Mouse (Mus musculus) kidney, postnatal 0 days (tissue): ENCODE measurements at regions not wholly inside any gene's neighbourhood (a gene's known extent, or its start where the extent isn't known, plus 50 kb on each side); places are given as distances from the start of the nearest gene placed in this dataset.

ENCODE experiments used
- ATAC-seq: fragments of 200-750 bp; cut with Nextera tagmentation; replicated peaks from 2 replicates; pipeline ENCODE4 v1.8.0; 2017; ENCODE audit warnings: low read depth, moderate number of reproducible peaks, moderate TSS enrichment, moderate library complexity; ENCODE audit not compliant: low FRiP score
- DNase-seq: peaks from one replicate; pipeline ENCODE4 v3.0.0-alpha.2; 2016; ENCODE audit warnings: low spot score
- H3K27ac ChIP-seq: fragments of 300-500 bp; sonication (generic); 2 replicates; pipeline ENCODE4 v1.5.1; 2014; ENCODE audit warnings: mild to moderate bottlenecking
- H3K27me3 ChIP-seq: fragments of 300-500 bp; sonication (generic); 2 replicates; pipeline ENCODE4 v1.6.1; 2014; ENCODE audit warnings: low read length, mixed read lengths; ENCODE audit not compliant: insufficient read depth
- H3K36me3 ChIP-seq: fragments of 300-500 bp; sonication (generic); 2 replicates; pipeline ENCODE4 v1.6.1; 2014; ENCODE audit warnings: low read length, mixed read lengths; ENCODE audit not compliant: insufficient read depth
- H3K4me1 ChIP-seq: fragments of 300-500 bp; sonication (generic); replicated peaks from 2 replicates; pipeline ENCODE4 v1.6.1; 2014; ENCODE audit warnings: antibody characterized with exemption, low read length, mixed read lengths; ENCODE audit not compliant: insufficient read depth
- H3K4me2 ChIP-seq: fragments of 300-500 bp; sonication (generic); 2 replicates; pipeline ENCODE4 v1.6.1; 2014; ENCODE audit warnings: mild to moderate bottlenecking, low read length, moderate library complexity, mixed read lengths
- H3K4me3 ChIP-seq: fragments of 300-500 bp; sonication (generic); replicated peaks from 2 replicates; pipeline ENCODE4 v1.5.1; 2014; ENCODE audit warnings: low read depth, low read length
- H3K9ac ChIP-seq: fragments of 300-500 bp; sonication (generic); 2 replicates; pipeline ENCODE4 v1.6.1; 2014; ENCODE audit warnings: low read depth, low read length
- H3K9me3 ChIP-seq: fragments of 300-500 bp; sonication (generic); replicated peaks from 2 replicates; pipeline ENCODE4 v1.6.1; 2016; ENCODE audit warnings: low read length, inconsistent platforms, mixed read lengths
- CTCF ChIP-seq: IDR thresholded peaks from 2 replicates; pipeline ENCODE4 v1.5.1; 2016; ENCODE audit warnings: antibody characterized with exemption, low read depth, mild to moderate bottlenecking, moderate library complexity
- WGBS: fragments of 180-500 bp; shearing (Covaris S2); extraction: QIAGEN DNeasy Blood & Tissue Kit; methylation state at CpG from one replicate; pipeline ENCODE4 v1.1.7; 2014; 5-methylcytosine and 5-hydroxymethylcytosine counted together

- no peaks in the 10 kb centered on the region for H3K36me3 ChIP-seq
- 78% methylated on average over 3 of the region's 3 CpGs for WGBS
- no peak for ATAC-seq
Observed at GRCm38 (mm10) chr5:51227996-51228395, 339.5 kb downstream of the Ppargc1a start.

GRCm38 (mm10) chr5:51203266-51203665 is 364.3 kb downstream of the Ppargc1a start:
- H3K4me1 ChIP-seq = no peaks in the 10 kb centered on the region
- DNase-seq (no peak), ATAC-seq (no peak)
- no peak overlapping the region for H3K4me2 ChIP-seq
- H3K4me3 ChIP-seq = no peak overlapping the region
- no peak overlapping the region for H3K9ac ChIP-seq
- no peaks in the 10 kb centered on the region for H3K9me3 ChIP-seq
- no peak for TF ChIP-seq CTCF
- WGBS = 85% methylated on average over 1 of the region's 1 CpGs
- no peaks in the 10 kb centered on the region for H3K27me3 ChIP-seq
- H3K27ac ChIP-seq = no peak overlapping the region
- H3K36me3 ChIP-seq = no peaks in the 10 kb centered on the region

More at GRCm38 (mm10) chr5:51227996-51228395, 339.5 kb downstream of the Ppargc1a start:
- no peak for TF ChIP-seq CTCF
- DNase-seq = no peak
- Histone ChIP-seq H3K9ac (no peak overlapping the region), H3K4me3 (no peak overlapping the region), H3K4me1 (no peaks in the 10 kb centered on the region), H3K9me3 (no peaks in the 10 kb centered on the region), H3K27ac (no peak overlapping the region), H3K27me3 (no peaks in the 10 kb centered on the region), H3K4me2 (no peak overlapping the region)

- DNase-seq (no peak), ATAC-seq (no peak)
- H3K9me3 ChIP-seq = no peaks in the 10 kb centered on the region
- H3K36me3 ChIP-seq = no peaks in the 10 kb centered on the region
- H3K4me1 ChIP-seq = no peaks in the 10 kb centered on the region
- H3K27ac ChIP-seq = no peak overlapping the region
- no peak overlapping the region for H3K9ac ChIP-seq
- 87% methylated on average over 4 of the region's 4 CpGs for WGBS
- no peak for TF ChIP-seq CTCF
- no peak overlapping the region for H3K4me3 ChIP-seq
- no peaks in the 10 kb centered on the region for H3K27me3 ChIP-seq
- no peak overlapping the region for H3K4me2 ChIP-seq
Observed at GRCm38 (mm10) chr5:51202525-51203215, 364.9 kb downstream of the Ppargc1a start.

- ATAC-seq (no peak), DNase-seq (peak; percentile 3)
- WGBS = 55% methylated on average over 4 of the region's 4 CpGs
- Histone ChIP-seq H3K9ac (no peak overlapping the region), H3K36me3 (no peaks in the 10 kb centered on the region), H3K27ac (no peak overlapping the region), H3K27me3 (no peaks in the 10 kb centered on the region), H3K4me2 (no peak overlapping the region), H3K4me3 (no peak overlapping the region), H3K4me1 (no peaks in the 10 kb centered on the region), H3K9me3 (no peaks in the 10 kb centered on the region)
- no peak for TF ChIP-seq CTCF
Observed at GRCm38 (mm10) chr5:51196393-51197347, 370.9 kb downstream of the Ppargc1a start.

- ATAC-seq = no peak
- peak; percentile 14 for DNase-seq
- H3K27me3 ChIP-seq = no peaks in the 10 kb centered on the region
- 68% methylated on average over 3 of the region's 3 CpGs for WGBS
- no peaks in the 10 kb centered on the region for H3K4me1 ChIP-seq
- H3K4me3 ChIP-seq = no peak overlapping the region
- H3K9ac ChIP-seq = no peak overlapping the region
- no peak overlapping the region for H3K4me2 ChIP-seq
- TF ChIP-seq CTCF = no peak
- H3K36me3 ChIP-seq = no peaks in the 10 kb centered on the region
- H3K27ac ChIP-seq = no peak overlapping the region
- no peaks in the 10 kb centered on the region for H3K9me3 ChIP-seq
Observed at GRCm38 (mm10) chr5:51190661-51191060, 376.9 kb downstream of the Ppargc1a start.

- no peaks in the 10 kb centered on the region for H3K36me3 ChIP-seq
- no peak overlapping the region for H3K4me2 ChIP-seq
- no peaks in the 10 kb centered on the region for H3K9me3 ChIP-seq
- no peak for ATAC-seq
- TF ChIP-seq CTCF = no peak
- no peak overlapping the region for H3K4me3 ChIP-seq
- no peak for DNase-seq
- 97% methylated on average over 1 of the region's 1 CpGs for WGBS
- no peak overlapping the region for H3K9ac ChIP-seq
- H3K27ac ChIP-seq = no peak overlapping the region
- H3K4me1 ChIP-seq = no peaks in the 10 kb centered on the region
- no peaks in the 10 kb centered on the region for H3K27me3 ChIP-seq
Observed at GRCm38 (mm10) chr5:51169828-51170227, 397.7 kb downstream of the Ppargc1a start.
